Comparison of ENCODE assay signal across 17 mouse cellular contexts in the genomic region with DNA sequence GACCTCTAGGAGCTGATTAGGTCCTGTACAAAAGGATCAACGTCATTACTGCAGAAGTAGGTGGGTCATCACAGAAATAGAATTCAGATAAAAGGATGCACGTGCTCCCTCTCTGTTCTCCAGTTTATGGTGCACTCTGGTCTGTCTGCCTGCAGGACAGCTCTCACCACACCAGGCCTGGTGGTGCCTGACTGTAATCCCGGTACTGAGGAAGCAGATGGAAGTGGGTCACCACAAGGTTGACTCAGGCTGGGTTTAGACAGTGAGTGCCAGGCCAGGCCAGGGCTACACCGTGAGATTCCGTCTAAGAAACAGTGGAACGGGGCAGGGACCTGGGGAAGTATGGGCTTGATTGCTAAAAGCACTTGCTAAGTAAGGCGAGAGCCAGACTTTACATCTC.
"Had no signal": no experiment of that assay in that cellular context is flagged by ENCODE, and none has a peak within 500 bp of the region (broad histone marks: within the 10 kb centered on the region; RNA-seq: fewer than 3 reads in every experiment).

No protein-coding gene starts in this region.

- H3K9ac ChIP-seq: limb, embryonic 13.5 days; lung, embryonic 15.5 days; midbrain, embryonic 13.5 days; neural tube, embryonic 15.5 days had no signal

- ATAC-seq: inflammation-experienced regulatory T-cells, adult 6 months; midbrain, embryonic 13.5 days had no signal

- H3K27ac ChIP-seq: kidney, postnatal 0 days; limb, embryonic 13.5 days; lung, embryonic 15.5 days; midbrain, embryonic 13.5 days; neural tube, embryonic 15.5 days; stomach, postnatal 0 days had no signal

- H3K36me3 ChIP-seq: limb, embryonic 13.5 days; lung, embryonic 15.5 days; midbrain, embryonic 13.5 days; neural tube, embryonic 15.5 days had no signal

- H3K9me3 ChIP-seq: limb, embryonic 13.5 days; lung, embryonic 15.5 days; midbrain, embryonic 13.5 days; neural tube, embryonic 15.5 days had no signal

- H3K27me3 ChIP-seq: limb, embryonic 13.5 days; lung, embryonic 15.5 days; midbrain, embryonic 13.5 days; neural tube, embryonic 15.5 days had no signal

- H3K4me3 ChIP-seq: limb, embryonic 13.5 days; lung, embryonic 15.5 days; midbrain, embryonic 13.5 days; myocyte; neural tube, embryonic 15.5 days had no signal

- DNase-seq: kidney, adult 11 months; kidney, adult 9 months; kidney, postnatal 36 days; layer of hippocampus, adult 9-11 months; layer of hippocampus, postnatal 36 days; lung, postnatal 14 days; right cerebral cortex, adult 18-20 months; thymus, postnatal 25 days had no signal

- H3K4me2 ChIP-seq: limb, embryonic 13.5 days; liver, embryonic 11.5 days; lung, embryonic 15.5 days; midbrain, embryonic 13.5 days; neural tube, embryonic 15.5 days had no signal

- H3K4me1 ChIP-seq: lung, embryonic 15.5 days; midbrain, embryonic 13.5 days; neural tube, embryonic 15.5 days had no signal
